Mouse (Mus musculus) c-Kit-positive CD71-positive TER-119-positive erythroid progenitor cells, embryonic 14.5 days (primary cell): Measurements from ENCODE around the gene Olfr951.

Experiments used
- DNase-seq: peaks from one replicate; pipeline ENCODE4 v3.0.0-alpha.2; 2013; ENCODE audit warnings: low spot score

Gene Olfr951

DNA sequence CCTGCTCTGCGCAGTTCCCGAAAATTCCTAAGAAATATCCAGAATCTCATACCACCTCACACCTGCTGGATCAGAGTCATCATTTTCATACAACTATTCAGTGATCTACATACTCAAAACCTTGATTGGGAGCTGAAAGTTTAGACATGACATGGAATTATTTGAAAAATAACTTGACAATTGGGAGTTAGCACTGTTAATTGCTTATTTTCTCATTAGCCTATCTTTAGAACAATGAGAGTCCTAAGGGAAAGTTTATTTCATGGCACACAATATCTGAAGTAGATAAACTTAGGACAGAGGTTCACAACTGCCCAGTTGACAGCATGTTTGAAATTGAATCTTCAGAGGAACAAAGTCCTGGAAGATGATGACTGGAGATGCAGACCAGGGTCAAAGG is at the start of gene Olfr951:
Olfr951 (plus strand) TSS at position 301 of the 400 bp plus-strand sequence.
- no peak for DNase-seq

DNA sequence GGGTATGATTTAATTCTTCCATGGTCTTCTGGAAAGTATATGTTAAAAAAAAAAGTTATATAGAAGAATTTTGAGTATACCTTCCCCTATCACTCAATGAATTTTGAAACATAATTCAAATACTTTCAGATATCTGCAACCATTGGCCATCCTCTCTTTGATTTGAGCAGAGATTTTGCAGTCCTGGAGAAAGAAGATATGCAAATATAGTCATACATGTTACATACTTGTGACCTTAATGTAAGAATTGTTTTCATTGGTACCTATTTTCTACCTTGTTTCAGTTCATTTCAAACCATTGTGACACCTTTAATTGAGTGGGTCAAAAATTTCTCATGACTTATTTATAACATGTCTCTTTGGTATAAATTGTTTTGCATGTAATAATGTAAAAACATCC is 39.8 kb downstream of the Olfr951 start, which contains the start of gene Olfr952:
Olfr952 (minus strand) TSS at position 101 of the 400 bp plus-strand sequence.
- DNase-seq = no peak
